Mouse (Mus musculus) hindlimb bud, embryonic 11.5 days (tissue): ENCODE measurements at regions not wholly inside any gene's neighbourhood (a gene's known extent, or its start where the extent isn't known, plus 50 kb on each side); places are given as distances from the start of the nearest gene placed in this dataset.

Experiments
- DNase-seq: peaks from one replicate; pipeline ENCODE4 v3.0.0-alpha.2; 2012; ENCODE audit warnings: low read depth, low spot score; ENCODE audit errors: extremely low spot score

GRCm38 (mm10) chr13:44065741-44066185 is 281.2 kb downstream of the Cd83 start:
- DNase-seq: no peak

DNA sequence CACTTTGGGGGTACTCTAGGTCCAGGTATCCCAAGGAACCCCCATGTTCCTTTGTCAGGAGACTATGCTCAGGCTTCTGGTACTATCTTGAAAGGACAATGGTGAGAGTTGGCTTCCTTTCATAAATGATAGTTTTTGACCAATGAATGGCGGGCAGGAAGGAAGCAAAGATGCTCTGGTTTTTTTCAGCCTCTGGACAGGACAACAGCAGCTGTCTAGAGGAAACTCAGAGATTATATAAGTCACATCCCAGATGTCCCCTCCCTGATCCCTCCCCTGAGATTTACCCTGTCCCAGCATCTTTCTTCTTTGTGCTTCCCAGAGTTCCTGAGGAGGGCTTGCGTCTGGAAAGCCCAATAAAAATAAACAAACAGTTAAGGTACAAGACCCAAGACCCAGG is 282.7 kb downstream of the Cd83 start:
- DNase-seq: no peak

- no peak for DNase-seq
These were observed 284.4 kb downstream of the Cd83 start for GRCm38 (mm10) chr13:44068951-44069350.

- no peak for DNase-seq
These were observed 288.5 kb downstream of the Cd83 start for GRCm38 (mm10) chr13:44073122-44073521.

DNA sequence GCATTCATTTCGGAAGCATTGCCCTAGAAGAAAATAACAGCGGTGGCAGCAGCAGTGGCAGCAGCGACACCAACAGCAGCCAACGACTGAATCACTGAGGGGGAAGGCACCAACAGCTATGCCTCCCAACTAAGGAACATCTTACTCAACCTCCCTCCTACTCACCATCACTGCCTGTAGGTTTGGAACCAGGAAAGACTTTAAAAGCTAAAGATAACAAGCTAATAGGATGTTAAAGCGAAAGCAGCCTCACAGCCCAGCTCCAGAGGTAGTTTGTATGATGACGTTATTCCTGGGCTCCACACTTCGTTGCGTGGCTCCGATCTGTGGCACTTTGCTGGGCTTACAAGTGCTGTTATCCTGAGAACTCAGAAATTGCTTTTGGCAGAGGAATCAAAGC is 289.6 kb downstream of the Cd83 start:
- DNase-seq: no peak

- DNase-seq: no peak
These were observed 292.4 kb downstream of the Cd83 start for GRCm38 (mm10) chr13:44077022-44077421.

DNA sequence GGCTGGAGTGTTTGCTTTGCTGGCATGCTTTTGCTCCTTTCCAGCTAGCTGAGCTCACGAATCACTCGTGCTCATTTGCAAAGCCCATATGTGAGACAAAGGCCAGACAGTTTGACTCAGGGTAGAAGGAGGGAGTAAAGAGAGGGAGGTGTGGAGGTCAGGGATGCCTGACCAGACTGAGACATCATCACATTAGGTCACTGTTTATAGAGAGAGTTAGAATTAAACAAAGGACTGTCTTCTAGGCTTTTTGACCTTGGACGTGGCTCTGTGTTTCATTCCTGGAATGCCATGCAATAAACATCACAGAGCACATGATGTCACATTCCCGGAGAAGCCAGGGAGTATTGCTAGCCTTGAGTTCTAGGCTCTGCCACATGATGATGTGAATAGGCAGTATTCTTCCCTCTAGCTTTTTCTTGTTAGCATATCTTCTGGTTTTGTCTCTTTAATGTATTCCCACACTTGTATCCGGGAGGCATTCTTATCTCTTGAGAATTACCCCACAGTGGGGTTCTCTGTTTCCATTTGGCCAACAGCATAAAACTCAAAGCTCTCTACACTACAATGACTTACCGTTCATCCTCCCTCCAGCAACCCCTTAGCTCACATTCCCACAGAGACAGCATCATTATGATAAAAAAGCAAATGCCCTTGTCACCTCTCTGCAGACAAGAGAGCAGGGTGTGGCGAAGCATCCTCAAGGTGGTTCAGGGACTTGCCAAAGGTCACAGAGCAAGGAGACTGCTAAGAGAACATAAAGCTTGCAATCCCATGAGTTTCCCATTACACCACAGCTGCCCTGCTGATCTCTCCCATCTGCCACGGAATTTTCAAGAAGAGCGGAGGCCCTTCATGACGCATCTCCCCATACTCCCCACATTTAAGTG is 301.3 kb downstream of the Cd83 start:
- no peak for DNase-seq

DNA sequence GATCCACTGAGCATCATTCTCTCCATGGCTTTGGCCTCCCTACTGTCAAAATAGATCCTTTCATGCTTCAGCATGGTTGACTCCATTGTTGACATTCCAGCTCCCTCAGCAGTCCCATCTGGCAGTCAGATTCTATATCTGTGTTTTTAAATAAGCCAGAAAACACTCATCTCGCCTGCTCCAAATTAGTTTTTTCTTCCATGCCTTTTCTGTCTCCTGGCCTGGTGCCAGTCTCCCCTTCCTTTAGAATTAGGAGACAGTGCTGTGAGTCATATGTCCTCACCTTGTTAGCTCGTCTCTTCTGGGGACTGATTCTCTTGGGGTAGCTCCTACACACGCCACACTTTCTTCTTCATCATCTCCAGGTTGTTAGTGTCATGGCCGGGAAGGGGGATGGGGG is 302.2 kb downstream of the Cd83 start:
- no peak for DNase-seq

- DNase-seq: no peak
These were observed 312.6 kb downstream of the Cd83 start for GRCm38 (mm10) chr13:44097141-44097540.

- DNase-seq: no peak
These were observed 314.9 kb downstream of the Cd83 start for GRCm38 (mm10) chr13:44099511-44099910.

GRCm38 (mm10) chr13:44100125-44101067 is 315.8 kb downstream of the Cd83 start:
- peak; percentile 16 for DNase-seq

GRCm38 (mm10) chr13:44101161-44101560 is 316.6 kb downstream of the Cd83 start:
- no peak for DNase-seq

GRCm38 (mm10) chr13:44101806-44102205 is 317.2 kb downstream of the Cd83 start:
- DNase-seq: no peak

- no peak for DNase-seq
These were observed 317.7 kb downstream of the Cd83 start for GRCm38 (mm10) chr13:44102257-44102656.

GRCm38 (mm10) chr13:44103340-44103739 is 318.8 kb downstream of the Cd83 start:
- no peak for DNase-seq

- no peak for DNase-seq
These were observed 320.6 kb downstream of the Cd83 start for GRCm38 (mm10) chr13:44105161-44105560.

- no peak for DNase-seq
These were observed 324.1 kb downstream of the Cd83 start for GRCm38 (mm10) chr13:44108695-44109094.

GRCm38 (mm10) chr13:44113043-44113442 is 328.5 kb downstream of the Cd83 start:
- no peak for DNase-seq

DNA sequence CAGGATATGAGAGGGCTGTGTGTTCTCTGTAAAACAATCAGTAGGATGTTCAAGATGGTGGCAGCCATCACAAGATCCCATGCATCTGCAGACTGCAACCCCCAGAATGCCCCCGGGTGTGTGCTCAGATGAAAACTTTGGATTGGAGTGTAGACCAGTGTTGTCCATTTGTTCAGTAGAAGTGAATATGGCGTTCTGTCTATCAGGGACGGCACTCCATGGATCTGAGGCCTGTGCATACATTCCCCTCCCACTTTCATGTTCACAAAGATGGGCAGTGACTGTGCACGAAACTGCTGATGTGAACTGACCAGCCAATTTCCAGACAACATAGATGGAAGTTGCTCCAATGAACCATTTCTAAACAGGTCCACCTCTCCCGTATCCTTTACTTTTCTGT is 330.3 kb downstream of the Cd83 start:
- DNase-seq: no peak

DNA sequence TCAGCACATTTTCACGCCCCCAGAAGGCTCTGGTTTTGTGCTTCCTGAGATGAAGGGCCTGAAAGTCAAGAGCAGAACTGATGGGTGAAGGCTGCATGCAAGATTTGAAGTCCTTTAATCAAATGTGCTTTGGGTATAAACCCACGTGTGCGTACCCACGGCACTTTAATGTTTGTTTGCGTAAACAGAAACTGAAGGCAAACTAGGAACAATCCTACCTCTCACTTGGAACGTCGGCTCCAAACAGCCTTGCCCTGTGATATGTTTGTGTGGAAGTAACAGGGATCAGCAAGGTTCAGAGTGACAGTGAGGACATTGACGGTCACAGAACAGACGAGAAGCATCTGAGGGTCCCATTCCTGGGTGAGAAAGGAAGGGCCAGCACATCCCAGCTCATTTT is 333.3 kb downstream of the Cd83 start:
- DNase-seq: no peak

- DNase-seq: no peak
These were observed 334.3 kb downstream of the Cd83 start for GRCm38 (mm10) chr13:44118846-44119245.

- peak; percentile 22 for DNase-seq
These were observed 336.7 kb downstream of the Cd83 start for GRCm38 (mm10) chr13:44121241-44121671.
